Mouse (Mus musculus): ENCODE data around the gene Pdcd1lg2. TPM values are rescaled to one million over a fixed set of nuclear protein-coding genes. Genes with fewer than 3 reads are reported as not detected.
A peak's percentile ranks its signal among the peaks of the same experiment; 100 is the strongest.

Pdcd1lg2 gene
- polyA plus RNA-seq, 1 experiment from 2014 or later, result 0.05 TPM

DNA sequence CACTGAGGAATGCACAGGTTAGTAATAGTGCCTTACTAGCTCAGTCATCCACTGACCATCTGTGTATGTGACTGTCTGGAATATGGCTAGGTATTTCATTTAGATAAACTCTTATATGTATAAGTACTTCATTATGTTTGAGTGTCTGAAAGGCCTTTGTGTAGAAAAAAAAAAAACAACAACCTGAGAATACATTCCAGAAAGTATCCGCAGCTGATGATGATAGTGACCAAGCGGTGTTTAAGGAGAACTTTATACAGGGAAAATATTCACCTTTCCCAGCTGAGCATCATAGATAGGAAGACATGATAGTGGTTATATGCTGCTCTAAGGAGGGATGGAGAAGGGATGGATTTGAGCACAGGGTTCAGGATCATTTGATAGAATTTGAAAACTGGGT is 42.7 kb upstream of the Pdcd1lg2 start:
- H3K27ac ChIP-seq (ENCODE audit: low read length), result no peak overlapping the region
- no peak for ATAC-seq (ENCODE audit: low read depth)
- H3K9ac ChIP-seq (ENCODE audit: low read depth, low read length), result no peak overlapping the region
- H3K4me1 ChIP-seq (ENCODE audit: control insufficient read depth, low read depth, low read length), result peaks cover 20% of the 10 kb centered on the region
- no peak overlapping the region for H3K4me2 ChIP-seq (ENCODE audit: low read depth, low read length)
- H3K27me3 ChIP-seq (ENCODE audit: control insufficient read depth, insufficient read depth, low read depth, low read length), result no peaks in the 10 kb centered on the region
- 77% methylated on average over 2 of the region's 2 CpGs for WGBS (ENCODE audit: insufficient replicate concordance)
- no peaks in the 10 kb centered on the region for H3K36me3 ChIP-seq (ENCODE audit: control insufficient read depth, insufficient read depth)
- no peaks in the 10 kb centered on the region for H3K9me3 ChIP-seq (replicated peaks; ENCODE audit: control insufficient read depth, low read length)
- no peak overlapping the region for H3K4me3 ChIP-seq (ENCODE audit: low read depth, low read length)

- no peak overlapping the region for H3K4me3 ChIP-seq (ENCODE audit: low read depth, low read length)
- H3K9me3 ChIP-seq (replicated peaks; ENCODE audit: control insufficient read depth, low read length), result no peaks in the 10 kb centered on the region
- H3K4me2 ChIP-seq (ENCODE audit: low read depth, low read length), result no peak overlapping the region
- H3K27me3 ChIP-seq (ENCODE audit: control insufficient read depth, insufficient read depth, low read depth, low read length), result no peaks in the 10 kb centered on the region
- no peak for ATAC-seq (ENCODE audit: low read depth)
- 36% methylated on average over 3 of the region's 3 CpGs for WGBS (ENCODE audit: insufficient replicate concordance)
- no peak overlapping the region for H3K27ac ChIP-seq (ENCODE audit: low read length)
- no peak overlapping the region for H3K9ac ChIP-seq (ENCODE audit: low read depth, low read length)
- peaks cover 20% of the 10 kb centered on the region for H3K4me1 ChIP-seq (ENCODE audit: control insufficient read depth, low read depth, low read length)
- no peaks in the 10 kb centered on the region for H3K36me3 ChIP-seq (ENCODE audit: control insufficient read depth, insufficient read depth)
Observed at GRCm38 (mm10) chr19:29368671-29369309, 41.9 kb upstream of the Pdcd1lg2 start.

GRCm38 (mm10) chr19:29370112-29370511 is 40.6 kb upstream of the Pdcd1lg2 start:
- Histone ChIP-seq H3K27ac (ENCODE audit: low read length) (no peak overlapping the region), H3K9ac (ENCODE audit: low read depth, low read length) (no peak overlapping the region), H3K4me3 (ENCODE audit: low read depth, low read length) (no peak overlapping the region), H3K4me1 (ENCODE audit: control insufficient read depth, low read depth, low read length) (peaks cover 20% of the 10 kb centered on the region), H3K9me3 (replicated peaks; ENCODE audit: control insufficient read depth, low read length) (no peaks in the 10 kb centered on the region), H3K4me2 (ENCODE audit: low read depth, low read length) (no peak overlapping the region), H3K27me3 (ENCODE audit: control insufficient read depth, insufficient read depth, low read depth, low read length) (no peaks in the 10 kb centered on the region), H3K36me3 (ENCODE audit: control insufficient read depth, insufficient read depth) (no peaks in the 10 kb centered on the region)
- ATAC-seq (ENCODE audit: low read depth), result no peak
- 55% methylated on average over 12 of the region's 12 CpGs for WGBS (ENCODE audit: insufficient replicate concordance)

GRCm38 (mm10) chr19:29370545-29371283 is 40.0 kb upstream of the Pdcd1lg2 start:
- no peak for ATAC-seq (ENCODE audit: low read depth)
- Histone ChIP-seq H3K27ac (ENCODE audit: low read length) (no peak overlapping the region), H3K36me3 (ENCODE audit: control insufficient read depth, insufficient read depth) (no peaks in the 10 kb centered on the region), H3K9me3 (replicated peaks; ENCODE audit: control insufficient read depth, low read length) (no peaks in the 10 kb centered on the region), H3K4me2 (ENCODE audit: low read depth, low read length) (no peak overlapping the region), H3K27me3 (ENCODE audit: control insufficient read depth, insufficient read depth, low read depth, low read length) (no peaks in the 10 kb centered on the region), H3K9ac (ENCODE audit: low read depth, low read length) (no peak overlapping the region), H3K4me3 (ENCODE audit: low read depth, low read length) (no peak overlapping the region), H3K4me1 (ENCODE audit: control insufficient read depth, low read depth, low read length) (peaks cover 20% of the 10 kb centered on the region)
- WGBS (ENCODE audit: insufficient replicate concordance), result 75% methylated on average over 7 of the region's 7 CpGs

DNA sequence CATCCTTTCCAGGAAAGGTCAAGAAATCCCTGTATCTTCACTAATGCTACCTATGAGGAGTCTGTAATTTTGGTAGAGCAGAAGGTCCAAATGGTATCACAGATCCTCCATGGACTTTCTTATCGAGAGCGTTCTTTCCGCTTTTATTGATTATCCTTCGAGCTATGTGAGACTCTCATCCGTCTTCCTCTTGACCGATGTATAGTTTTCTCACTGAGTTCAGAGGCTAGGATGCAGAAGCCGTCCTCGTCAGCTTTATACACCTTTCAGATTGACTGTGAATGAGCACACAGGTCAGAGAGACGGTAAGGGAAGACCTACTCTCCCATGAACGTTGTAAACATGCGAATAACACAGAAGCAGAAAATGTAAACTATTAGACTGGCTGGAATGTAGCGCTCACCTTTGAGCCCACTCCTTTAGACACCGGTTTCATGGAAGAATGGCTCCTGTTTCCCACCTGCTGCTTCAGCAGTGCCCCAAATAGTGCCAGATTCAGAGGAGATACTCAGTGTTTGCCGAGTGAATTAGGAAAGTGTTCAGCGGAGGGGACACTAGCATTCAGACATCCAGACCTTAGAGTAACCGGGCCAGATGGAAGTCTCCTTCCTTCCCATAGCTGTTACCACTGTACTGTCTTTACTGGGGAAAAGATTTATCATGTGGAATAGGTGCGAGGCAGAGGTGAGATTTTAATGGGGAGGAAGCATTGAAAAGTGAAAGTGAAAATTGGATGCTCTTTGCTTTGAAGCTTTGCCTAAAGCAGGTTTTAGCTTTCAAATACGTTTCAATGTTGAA is 39.2 kb upstream of the Pdcd1lg2 start:
- Histone ChIP-seq H3K27ac (ENCODE audit: low read length) (peak overlapping the region; percentile 12; the same call in 1 of the 2 replicates), H3K9me3 (replicated peaks; ENCODE audit: control insufficient read depth, low read length) (no peaks in the 10 kb centered on the region), H3K4me2 (ENCODE audit: low read depth, low read length) (peak overlapping the region; percentile 47), H3K36me3 (ENCODE audit: control insufficient read depth, insufficient read depth) (no peaks in the 10 kb centered on the region), H3K4me1 (ENCODE audit: control insufficient read depth, low read depth, low read length) (peaks cover 15% of the 10 kb centered on the region), H3K4me3 (ENCODE audit: low read depth, low read length) (peak overlapping the region; percentile 30), H3K9ac (ENCODE audit: low read depth, low read length) (peak overlapping the region; percentile 6; the same call in 1 of the 2 replicates), H3K27me3 (ENCODE audit: control insufficient read depth, insufficient read depth, low read depth, low read length) (no peaks in the 10 kb centered on the region)
- 65% methylated on average over 18 of the region's 18 CpGs for WGBS (ENCODE audit: insufficient replicate concordance)
- ATAC-seq (ENCODE audit: low read depth), result no peak

- Histone ChIP-seq H3K4me1 (ENCODE audit: control insufficient read depth, low read depth, low read length) (peaks cover 12% of the 10 kb centered on the region), H3K27me3 (ENCODE audit: control insufficient read depth, insufficient read depth, low read depth, low read length) (no peaks in the 10 kb centered on the region), H3K9ac (ENCODE audit: low read depth, low read length) (no peak overlapping the region; the same call in 1 of the 2 replicates), H3K27ac (ENCODE audit: low read length) (peak overlapping the region; percentile 0; the same call in 1 of the 2 replicates), H3K36me3 (ENCODE audit: control insufficient read depth, insufficient read depth) (no peaks in the 10 kb centered on the region), H3K4me2 (ENCODE audit: low read depth, low read length) (peak overlapping the region; percentile 47), H3K4me3 (ENCODE audit: low read depth, low read length) (peak overlapping the region; percentile 30), H3K9me3 (replicated peaks; ENCODE audit: control insufficient read depth, low read length) (no peaks in the 10 kb centered on the region)
- ATAC-seq (ENCODE audit: low read depth), result no peak
- WGBS (ENCODE audit: insufficient replicate concordance), result 53% methylated on average over 4 of the region's 4 CpGs
Observed at GRCm38 (mm10) chr19:29372138-29372537, 38.6 kb upstream of the Pdcd1lg2 start.

DNA sequence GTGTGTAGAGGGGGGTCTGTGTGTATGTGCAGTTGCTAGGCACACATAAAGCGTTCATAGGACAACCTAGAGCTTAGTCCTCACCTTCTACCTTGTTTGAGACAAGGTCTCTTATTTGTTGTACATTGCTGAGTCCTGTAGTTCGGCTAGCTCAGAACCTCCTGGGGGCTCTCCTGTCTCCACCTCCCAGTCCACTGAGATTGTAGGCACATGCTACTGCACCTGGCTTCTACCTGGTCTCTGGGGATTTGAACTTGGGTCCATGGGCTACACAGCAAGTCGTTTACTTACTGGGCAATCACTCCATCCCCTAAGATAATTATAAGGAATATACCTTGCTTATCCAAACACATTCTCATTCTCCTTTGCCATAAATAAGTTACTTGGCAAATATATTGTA is 38.1 kb upstream of the Pdcd1lg2 start:
- ATAC-seq (ENCODE audit: low read depth), result no peak
- Histone ChIP-seq H3K9me3 (replicated peaks; ENCODE audit: control insufficient read depth, low read length) (no peaks in the 10 kb centered on the region), H3K9ac (ENCODE audit: low read depth, low read length) (no peak overlapping the region), H3K36me3 (ENCODE audit: control insufficient read depth, insufficient read depth) (no peaks in the 10 kb centered on the region), H3K4me1 (ENCODE audit: control insufficient read depth, low read depth, low read length) (peaks cover 8% of the 10 kb centered on the region), H3K27me3 (ENCODE audit: control insufficient read depth, insufficient read depth, low read depth, low read length) (no peaks in the 10 kb centered on the region), H3K4me2 (ENCODE audit: low read depth, low read length) (no peak overlapping the region), H3K4me3 (ENCODE audit: low read depth, low read length) (no peak overlapping the region), H3K27ac (ENCODE audit: low read length) (no peak overlapping the region)
- 61% methylated on average over 3 of the region's 3 CpGs for WGBS (ENCODE audit: insufficient replicate concordance)

DNA sequence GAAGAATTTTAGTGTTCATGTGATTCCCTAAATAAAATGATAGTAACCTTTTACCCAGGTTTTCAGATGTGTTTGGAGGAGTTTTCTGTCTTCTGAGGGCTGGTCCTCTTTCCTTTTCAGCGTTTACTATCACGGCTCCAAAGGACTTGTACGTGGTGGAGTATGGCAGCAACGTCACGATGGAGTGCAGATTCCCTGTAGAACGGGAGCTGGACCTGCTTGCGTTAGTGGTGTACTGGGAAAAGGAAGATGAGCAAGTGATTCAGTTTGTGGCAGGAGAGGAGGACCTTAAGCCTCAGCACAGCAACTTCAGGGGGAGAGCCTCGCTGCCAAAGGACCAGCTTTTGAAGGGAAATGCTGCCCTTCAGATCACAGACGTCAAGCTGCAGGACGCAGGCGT is 37.3 kb upstream of the Pdcd1lg2 start:
- 73% methylated on average over 11 of the region's 11 CpGs for WGBS (ENCODE audit: insufficient replicate concordance)
- Histone ChIP-seq H3K4me3 (ENCODE audit: low read depth, low read length) (no peak overlapping the region), H3K36me3 (ENCODE audit: control insufficient read depth, insufficient read depth) (no peaks in the 10 kb centered on the region), H3K9me3 (replicated peaks; ENCODE audit: control insufficient read depth, low read length) (no peaks in the 10 kb centered on the region), H3K4me2 (ENCODE audit: low read depth, low read length) (no peak overlapping the region), H3K27me3 (ENCODE audit: control insufficient read depth, insufficient read depth, low read depth, low read length) (no peaks in the 10 kb centered on the region), H3K4me1 (ENCODE audit: control insufficient read depth, low read depth, low read length) (peaks cover 8% of the 10 kb centered on the region), H3K9ac (ENCODE audit: low read depth, low read length) (no peak overlapping the region), H3K27ac (ENCODE audit: low read length) (no peak overlapping the region)
- no peak for ATAC-seq (ENCODE audit: low read depth)

Data from liver, embryonic 16.5 days (tissue).